Mouse (Mus musculus) monocyte, adult 5-6 weeks (primary cell): Measurements from ENCODE around the gene Vps53. TPM values are rescaled to one million over a fixed set of nuclear protein-coding genes. Genes with fewer than 3 reads are reported as not detected.

Experiments
- ATAC-seq: fragments of 153-309, 156-312 bp; replicated peaks from 2 replicates; pipeline ENCODE4 v1.8.0; 2017; ENCODE audit warnings: mild to moderate bottlenecking; ENCODE audit not compliant: low TSS enrichment, insufficient number of reproducible peaks, severe bottlenecking, poor library complexity, low FRiP score
- total RNA-seq: library from RNA; stranded (forward); fragments of 200-1000, 200-491, 200-594 nt; gene quantifications from 3 replicates; pipeline ENCODE4 v1.2.3, GENCODE M21; 2017

Vps53 gene
- total RNA-seq, 1 experiment from 2014 or later, result 41.9 TPM

GRCm38 (mm10) chr11:76130859-76131258 lies 48.6 kb downstream of the Vps53 start:
- no peak for ATAC-seq

GRCm38 (mm10) chr11:76125386-76125785 lies 54.1 kb downstream of the Vps53 start:
- no peak for ATAC-seq

GRCm38 (mm10) chr11:76123517-76123916 lies 55.9 kb downstream of the Vps53 start:
- no peak for ATAC-seq

GRCm38 (mm10) chr11:76122571-76122970 lies 56.9 kb downstream of the Vps53 start:
- ATAC-seq, result no peak

GRCm38 (mm10) chr11:76121086-76121485 lies 58.4 kb downstream of the Vps53 start:
- no peak for ATAC-seq

- ATAC-seq, result no peak
Measured at GRCm38 (mm10) chr11:76120407-76120901, 59.0 kb downstream of the Vps53 start.

GRCm38 (mm10) chr11:76110416-76110815 lies 69.0 kb downstream of the Vps53 start:
- no peak for ATAC-seq

GRCm38 (mm10) chr11:76106551-76107496 lies 72.6 kb downstream of the Vps53 start:
- no peak for ATAC-seq

GRCm38 (mm10) chr11:76101154-76101553 lies 78.3 kb downstream of the Vps53 start:
- ATAC-seq, result no peak

GRCm38 (mm10) chr11:76099193-76099975 lies 80.1 kb downstream of the Vps53 start:
- no peak for ATAC-seq

- ATAC-seq, result no peak
Measured at GRCm38 (mm10) chr11:76093610-76094009, 85.8 kb downstream of the Vps53 start.

- ATAC-seq, result no peak
Measured at GRCm38 (mm10) chr11:76089776-76090175, 89.7 kb downstream of the Vps53 start.

- ATAC-seq, result no peak
Measured at GRCm38 (mm10) chr11:76088506-76088905, 90.9 kb downstream of the Vps53 start.

GRCm38 (mm10) chr11:76085898-76086591 lies 93.4 kb downstream of the Vps53 start:
- peak; percentile 59; the same call in 1 of the 2 replicates for ATAC-seq

GRCm38 (mm10) chr11:76084943-76085342 lies 94.5 kb downstream of the Vps53 start:
- ATAC-seq, result no peak

- ATAC-seq, result no peak
Measured at GRCm38 (mm10) chr11:76083941-76084367, 95.5 kb downstream of the Vps53 start.

GRCm38 (mm10) chr11:76081048-76081640 lies 98.3 kb downstream of the Vps53 start:
- no peak for ATAC-seq

- no peak for ATAC-seq
Measured at GRCm38 (mm10) chr11:76080293-76080692, 99.2 kb downstream of the Vps53 start.
